Mouse (Mus musculus): ENCODE data around the gene Helz2. TPM values are rescaled to one million over a fixed set of nuclear protein-coding genes. Genes with fewer than 3 reads are reported as not detected.

Gene Helz2
- total RNA-seq, 2 experiments from 2014 or later, result 2.7 to 3.2 TPM

DNA sequence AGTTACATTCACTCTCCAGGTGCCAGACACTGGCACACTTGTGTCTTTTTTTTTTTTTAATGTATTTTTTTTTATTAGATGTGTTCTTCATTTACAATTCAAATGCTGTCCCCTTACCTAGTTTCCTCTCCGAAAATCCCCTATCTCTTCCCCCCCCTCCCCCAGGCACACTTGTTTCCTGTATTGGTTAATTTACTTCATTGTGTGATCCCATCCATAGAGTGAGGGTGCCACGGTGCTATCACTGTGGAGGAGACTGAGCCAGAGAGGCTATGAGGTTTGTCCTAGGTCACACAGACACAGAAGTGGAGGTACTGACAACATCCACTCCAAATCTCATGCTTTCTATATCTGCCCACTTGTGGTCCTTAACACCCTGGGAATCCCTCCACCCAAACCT lies 3.0 kb downstream of the Helz2 start:
- DNase-seq (ENCODE audit: low spot score in 2 of 2), result no peak

DNA sequence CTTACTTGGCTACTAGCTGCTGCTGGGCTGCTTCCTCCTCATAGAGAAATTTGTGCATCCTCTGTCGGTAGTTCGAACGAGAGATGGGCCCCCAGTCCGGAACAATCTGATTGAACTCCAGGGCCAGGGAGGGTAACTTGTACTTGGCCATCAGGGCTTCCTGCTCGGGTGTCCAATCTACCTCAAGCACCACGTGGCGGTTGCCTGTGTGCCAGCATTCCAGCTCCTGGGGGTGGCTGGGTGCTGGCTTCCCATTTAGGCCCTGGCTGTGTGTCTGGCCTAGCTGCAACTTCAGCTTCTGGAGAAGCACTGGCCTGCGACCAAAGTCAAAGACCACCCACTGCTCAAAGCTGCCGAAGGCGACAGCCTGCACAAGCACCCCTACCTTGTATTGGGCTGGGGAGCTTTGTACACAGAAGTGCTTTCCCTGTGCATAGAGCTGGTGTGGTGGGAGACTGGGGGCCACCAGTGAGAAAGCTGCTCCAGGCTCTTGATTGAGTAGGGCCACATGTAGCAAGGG lies 3.7 kb downstream of the Helz2 start:
- DNase-seq (ENCODE audit: low spot score in 2 of 2), result no peak

- no peak for DNase-seq (ENCODE audit: low spot score in 2 of 2)
These were observed 4.4 kb downstream of the Helz2 start for GRCm38 (mm10) chr2:181237251-181238014.

DNA sequence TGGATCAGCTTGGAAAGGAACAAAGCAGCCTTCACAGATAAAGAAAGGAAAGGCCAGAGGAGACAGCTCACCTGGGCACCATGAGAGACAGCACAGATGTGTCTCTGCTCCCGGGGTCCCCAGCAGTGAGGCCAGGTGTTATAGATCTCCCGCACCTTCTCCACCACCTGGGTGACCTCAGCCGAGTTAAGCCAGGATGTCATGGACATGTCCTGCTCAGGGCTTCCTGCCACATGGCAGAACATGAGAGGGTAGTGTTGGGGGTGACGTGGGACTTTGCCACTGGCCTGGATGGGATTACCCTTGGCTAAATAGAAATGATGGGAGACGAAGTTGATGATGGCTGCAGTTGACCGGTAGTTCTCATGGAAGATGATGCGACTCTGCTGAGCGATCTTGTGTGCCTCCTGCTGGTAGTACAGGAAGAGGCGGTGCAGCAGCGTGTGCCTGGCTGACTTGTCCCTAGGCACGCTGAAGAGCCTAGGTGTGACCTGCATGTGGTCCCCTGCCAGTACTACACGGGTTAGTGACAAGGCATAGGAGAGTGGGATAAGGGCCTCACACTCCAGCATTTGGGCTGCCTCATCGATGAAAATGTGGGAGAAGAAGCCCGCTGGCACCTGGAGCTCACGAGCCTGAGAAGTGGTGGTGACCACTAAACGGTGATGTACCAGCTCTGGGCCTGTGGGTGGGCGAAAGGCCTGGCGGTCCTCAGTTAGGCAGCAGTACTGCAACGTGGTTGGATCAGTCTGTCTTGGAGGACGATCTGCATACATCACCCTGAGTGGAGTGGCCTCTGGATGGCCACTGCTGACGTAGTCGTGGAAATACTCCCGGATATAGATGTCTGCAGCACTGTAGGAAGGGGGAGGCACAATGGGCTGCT lies 5.9 kb downstream of the Helz2 start:
- no peak for DNase-seq (ENCODE audit: low spot score in 2 of 2)

DNA sequence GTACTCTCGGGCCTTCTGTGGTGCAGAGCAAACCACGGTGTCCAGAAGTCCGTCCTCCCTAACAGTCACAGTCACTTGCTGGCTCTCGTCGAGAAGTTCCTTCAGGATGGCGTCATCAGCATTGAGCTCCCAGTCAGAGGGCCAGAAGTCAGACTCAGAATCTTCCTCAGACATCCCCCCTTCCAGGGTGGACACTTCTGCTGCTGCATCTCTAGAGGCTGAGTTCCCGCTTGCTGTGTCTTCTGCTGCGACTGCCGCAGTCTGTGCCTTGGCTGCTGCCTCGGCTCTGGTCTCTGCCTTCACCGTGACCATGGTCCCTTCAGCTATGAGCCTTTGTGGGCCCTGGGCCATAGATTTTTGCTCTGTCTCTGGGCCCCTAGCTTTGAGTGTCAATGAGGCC lies 7.1 kb downstream of the Helz2 start:
- DNase-seq (ENCODE audit: low spot score in 2 of 2), result no peak

DNA sequence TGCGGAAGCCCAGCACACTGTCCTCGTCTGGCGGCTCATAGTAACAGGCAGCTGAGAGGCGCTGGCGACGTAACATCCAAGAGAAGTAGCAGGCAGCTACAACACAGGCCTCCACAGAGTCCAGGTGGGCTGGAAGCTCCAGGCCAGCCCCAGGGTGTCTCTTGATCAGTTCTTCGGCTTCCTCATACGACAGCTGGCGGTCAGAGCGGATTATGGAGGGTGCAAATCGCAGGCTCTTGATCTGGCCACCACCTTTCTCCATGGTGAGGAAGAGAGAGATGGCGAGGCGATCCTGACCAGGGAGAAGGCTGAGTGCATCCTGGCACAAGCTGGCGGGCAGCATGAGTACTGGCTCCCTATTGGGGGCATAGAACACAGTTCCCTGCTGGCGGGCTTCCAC lies 8.4 kb downstream of the Helz2 start:
- no peak for DNase-seq (ENCODE audit: low spot score in 2 of 2)

- no peak for DNase-seq (ENCODE audit: low spot score in 2 of 2)
These were observed 10.7 kb downstream of the Helz2 start for GRCm38 (mm10) chr2:181231171-181231570.

GRCm38 (mm10) chr2:181228335-181228734 lies 13.5 kb downstream of the Helz2 start:
- DNase-seq (ENCODE audit: low spot score in 2 of 2), result no peak

DNA sequence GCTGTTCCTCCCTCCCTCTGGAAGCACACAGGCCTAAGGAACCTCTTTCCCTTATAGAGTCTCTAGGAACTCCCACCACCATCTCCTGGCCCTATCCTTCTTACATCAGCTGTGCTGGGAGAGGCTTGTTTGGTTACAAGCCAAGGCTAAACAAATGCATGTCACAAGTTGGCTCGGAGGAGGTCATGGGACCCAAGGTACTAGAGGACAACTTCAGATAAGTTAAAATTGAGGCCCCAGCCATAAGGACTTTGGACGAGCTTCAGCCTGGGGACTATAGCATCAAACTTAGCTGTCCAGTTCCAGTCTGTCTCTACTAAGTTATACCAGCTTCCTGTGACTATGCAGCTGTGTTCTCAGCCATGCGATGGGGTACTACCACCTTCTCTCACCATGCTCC lies 14.7 kb downstream of the Helz2 start:
- DNase-seq (ENCODE audit: low spot score in 2 of 2), result no peak

- no peak for DNase-seq (ENCODE audit: low spot score in 2 of 2)
These were observed 16.8 kb downstream of the Helz2 start for GRCm38 (mm10) chr2:181224994-181225393.

GRCm38 (mm10) chr2:181220361-181220760 lies 21.5 kb downstream of the Helz2 start:
- no peak for DNase-seq (ENCODE audit: low spot score in 2 of 2)

DNA sequence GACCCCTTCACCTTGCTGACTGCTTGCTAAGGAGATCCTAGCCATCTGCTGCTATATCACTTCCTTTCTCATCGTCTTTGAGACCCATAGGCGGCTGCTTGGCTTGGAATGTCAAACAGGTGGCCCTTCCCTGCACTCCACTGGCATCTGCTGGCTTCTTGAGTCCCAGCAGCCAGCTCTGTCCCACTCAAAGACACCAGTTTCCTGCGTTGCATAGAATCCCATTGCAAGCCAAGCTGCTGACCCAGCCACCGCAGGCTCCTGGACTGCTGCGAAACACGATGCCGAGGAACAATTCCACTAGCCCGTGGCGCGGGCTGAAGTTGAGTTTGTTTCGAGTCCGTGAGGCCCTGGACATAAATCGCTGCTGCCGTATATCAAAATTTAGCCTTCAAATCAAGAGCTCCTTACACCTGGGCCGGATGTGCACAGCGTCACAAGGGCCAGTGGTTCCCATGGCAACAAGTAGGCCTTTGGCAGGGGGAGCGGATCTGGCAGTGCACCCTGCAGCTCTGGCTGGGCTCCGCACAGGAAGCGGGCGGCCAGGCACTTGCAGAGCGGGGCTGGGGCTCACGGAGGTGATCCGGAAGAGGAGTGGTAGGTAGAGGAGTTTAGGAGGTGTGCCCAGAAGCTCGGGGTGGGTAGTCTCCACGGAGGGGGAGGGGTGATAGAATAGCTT lies 22.1 kb downstream of the Helz2 start, which contains the start of gene Fndc11:
Fndc11 (plus strand) TSS at position 476 of the 679 bp plus-strand sequence.
- peak; percentile 37 to 40 for DNase-seq (ENCODE audit: low spot score in 2 of 2)

DNA sequence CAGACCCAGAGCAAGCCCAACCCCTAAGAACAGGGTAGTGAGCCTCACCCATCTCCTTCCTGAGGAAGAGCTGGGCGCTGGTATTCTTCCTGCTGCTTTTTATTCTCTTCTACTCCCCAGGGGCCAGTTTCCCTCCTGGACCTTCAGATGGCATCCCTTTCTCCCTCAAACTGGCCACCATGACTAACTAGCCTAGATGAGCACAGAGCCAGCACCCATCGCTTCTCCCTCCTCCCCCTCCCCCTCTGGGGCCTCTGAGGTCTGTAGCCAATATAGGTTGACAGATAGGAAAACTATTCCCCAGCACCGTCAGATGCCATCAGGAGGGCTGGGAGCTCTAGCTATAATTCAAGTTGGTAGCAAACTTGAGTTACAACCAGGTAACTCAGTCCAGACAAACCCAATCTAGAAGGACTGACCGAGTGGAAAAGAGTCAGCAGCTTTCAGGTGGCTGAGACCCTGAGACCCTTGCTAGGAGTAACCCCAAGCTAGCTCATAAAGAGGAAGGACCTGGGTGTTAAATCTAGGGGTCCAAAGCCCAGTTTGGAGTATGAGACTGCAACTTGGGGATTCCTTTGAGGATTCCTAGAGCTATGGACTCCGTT lies 22.8 kb downstream of the Helz2 start:
- DNase-seq (ENCODE audit: low spot score in 2 of 2), result no peak

- DNase-seq (ENCODE audit: low spot score in 2 of 2), result no peak
These were observed 25.8 kb downstream of the Helz2 start for GRCm38 (mm10) chr2:181216037-181216436.

DNA sequence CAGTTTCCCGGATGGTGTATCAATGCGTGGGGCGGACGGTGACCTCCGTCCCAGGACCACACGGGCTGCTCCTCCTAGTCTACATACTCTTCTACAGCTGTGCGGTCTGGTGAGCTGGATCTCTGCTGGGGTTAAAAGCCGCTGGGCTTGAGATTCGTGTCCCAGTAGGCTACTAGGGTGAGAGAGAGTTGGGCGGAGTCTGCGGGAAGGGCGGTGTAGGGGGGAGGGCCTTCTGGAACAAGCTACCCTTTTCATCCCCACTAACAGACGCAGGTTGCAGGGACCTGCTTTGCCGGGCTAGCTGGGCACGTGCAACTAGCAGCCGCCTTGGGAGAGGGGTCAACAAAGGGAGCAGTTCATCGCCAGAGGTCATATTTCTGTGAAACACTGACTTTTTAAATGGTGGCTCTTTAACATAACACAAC lies 28.8 kb downstream of the Helz2 start, which contains the start of gene Srms:
Srms (minus strand) TSS at position 165 of the 425 bp plus-strand sequence.
- no peak for DNase-seq (ENCODE audit: low spot score in 2 of 2)

DNA sequence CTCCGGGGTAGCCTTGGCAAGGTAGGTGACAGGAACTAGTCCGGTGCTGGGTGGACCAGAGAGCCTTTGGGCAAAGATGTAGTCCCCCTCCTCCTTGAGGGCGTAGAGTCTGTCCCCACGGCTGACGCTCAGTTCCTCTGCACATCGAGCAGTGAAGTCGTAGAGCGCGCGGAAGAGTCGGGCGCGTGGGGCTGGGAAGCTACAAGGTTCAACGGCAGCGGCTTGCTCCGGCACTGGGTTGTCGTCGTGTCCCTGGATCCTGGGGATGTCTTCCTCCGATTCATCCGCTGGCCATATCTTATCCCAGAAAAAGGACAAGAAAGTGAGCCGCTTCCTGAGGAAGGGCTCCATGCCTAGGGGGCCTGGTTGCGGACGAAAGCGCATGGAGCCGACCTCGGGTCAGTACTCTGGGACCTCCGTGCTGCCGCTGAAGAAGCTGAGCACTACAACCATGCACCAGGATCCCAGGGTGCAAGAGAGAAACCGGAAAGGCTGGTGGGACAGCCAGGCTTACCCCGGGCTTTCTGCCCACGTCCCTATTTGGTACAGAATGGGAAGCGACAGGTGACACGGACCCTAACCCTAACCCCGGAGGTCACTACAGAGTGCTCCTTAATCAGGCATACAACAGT lies 29.3 kb downstream of the Helz2 start:
- DNase-seq (ENCODE audit: low spot score in 2 of 2), result no peak

DNA sequence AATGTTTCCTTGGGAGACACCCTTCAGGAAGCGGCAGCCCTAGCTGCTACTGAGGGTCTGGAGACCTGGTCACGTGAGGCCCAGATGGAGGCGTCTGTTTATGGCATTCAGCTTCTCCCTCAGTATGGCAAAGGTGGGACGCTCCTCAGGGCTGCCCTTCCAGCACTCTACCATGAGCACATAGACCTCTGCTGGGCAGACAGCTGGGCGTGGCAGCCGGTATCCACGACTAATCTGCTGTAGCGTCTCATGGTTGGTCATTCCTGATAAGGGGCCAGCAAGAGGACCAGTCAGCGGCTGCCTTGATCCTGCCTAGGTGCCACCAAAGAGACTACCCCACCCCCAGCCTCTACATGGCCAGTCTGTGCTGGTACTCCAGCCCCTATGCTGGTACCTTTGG lies 35.7 kb downstream of the Helz2 start:
- DNase-seq (ENCODE audit: low spot score in 2 of 2), result no peak

DNA sequence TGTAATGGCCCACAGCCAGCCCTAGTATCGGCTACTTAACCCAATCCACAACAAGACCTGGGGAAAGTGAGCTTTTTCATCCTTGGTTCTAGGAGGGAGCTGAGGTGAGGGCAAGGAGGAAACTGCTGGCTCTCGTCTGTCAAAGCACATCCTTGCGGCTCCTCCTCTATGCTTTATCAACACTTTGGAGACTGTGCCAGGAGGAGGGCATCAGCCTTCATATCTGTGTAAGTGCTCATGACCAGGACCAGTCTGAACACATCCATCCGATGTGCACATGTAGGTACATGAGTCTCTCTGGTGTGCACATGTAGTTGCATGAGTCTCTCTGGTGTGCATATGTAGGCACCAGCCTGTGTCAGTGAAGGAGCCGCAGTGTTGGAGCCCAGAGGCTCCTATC lies 36.1 kb downstream of the Helz2 start:
- no peak for DNase-seq (ENCODE audit: low spot score in 2 of 2)

DNA sequence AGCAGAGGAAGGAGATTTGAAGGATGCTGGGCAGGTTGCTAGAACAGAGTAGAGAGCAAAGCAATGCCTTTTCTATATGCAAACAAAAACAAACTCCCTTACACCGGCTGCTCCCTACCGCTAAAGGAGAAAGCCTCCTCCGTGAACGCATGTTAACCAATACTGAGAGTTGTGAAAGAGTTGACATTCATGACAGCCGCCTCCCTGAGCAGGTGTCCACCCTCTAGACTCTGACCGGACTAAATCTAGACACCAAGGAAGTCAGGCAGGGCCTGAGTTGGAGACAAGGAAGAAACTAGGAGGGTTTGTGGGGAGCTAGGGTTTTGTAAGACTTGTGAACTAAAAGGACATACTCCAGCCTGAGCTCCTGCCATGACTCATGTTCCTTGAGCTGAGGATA lies 38.9 kb downstream of the Helz2 start:
- DNase-seq (ENCODE audit: low spot score in 2 of 2), result no peak

DNA sequence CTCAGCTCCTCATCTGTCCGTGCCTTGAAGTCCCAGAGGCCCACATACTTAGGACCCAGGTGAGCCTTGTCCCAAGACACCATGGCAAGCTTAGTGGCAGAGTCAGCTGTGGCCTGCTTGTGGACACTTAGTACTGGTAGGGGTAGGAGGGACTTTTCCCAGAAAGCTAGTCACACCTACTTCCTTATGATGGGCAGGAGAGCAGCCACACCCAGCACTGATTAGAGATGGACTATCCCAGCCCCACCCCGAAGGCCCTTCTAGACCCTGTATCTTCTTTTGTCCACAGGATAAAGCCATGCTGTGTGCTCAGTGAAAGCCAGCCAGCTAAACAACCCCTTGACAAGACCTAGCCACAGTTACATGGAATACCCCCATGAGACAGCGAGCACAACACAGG lies 39.4 kb downstream of the Helz2 start, which contains the start of gene Ptk6:
Ptk6 (minus strand) TSS at position 368 of the 400 bp plus-strand sequence.
- DNase-seq (ENCODE audit: low spot score in 2 of 2), result no peak
